Mouse (Mus musculus) CD4-positive helper T cell, adult 2 months (primary cell): ENCODE results near the gene Cpne4.

ENCODE experiments used
- DNase-seq: peaks from one replicate; pipeline ENCODE4 v3.0.0-alpha.2; 2012; ENCODE audit warnings: low read depth, missing footprints, low spot score

Cpne4 gene

GRCm38 (mm10) chr9:105046014-105046413 lies 498.9 kb downstream of the Cpne4 start:
- DNase-seq = no peak

GRCm38 (mm10) chr9:105048351-105048750 lies 501.3 kb downstream of the Cpne4 start:
- no peak for DNase-seq

GRCm38 (mm10) chr9:105049636-105050035 lies 502.6 kb downstream of the Cpne4 start:
- DNase-seq = no peak

- DNase-seq = no peak
Observed at GRCm38 (mm10) chr9:105050257-105050656, 503.2 kb downstream of the Cpne4 start.

- peak; percentile 86 for DNase-seq
Observed at GRCm38 (mm10) chr9:105053147-105053557, 506.1 kb downstream of the Cpne4 start, which contains the start of gene Mrpl3. TSS of gene Mrpl3 (plus strand) at chr9:105053239.

GRCm38 (mm10) chr9:105053812-105054211 lies 506.7 kb downstream of the Cpne4 start:
- DNase-seq = no peak

GRCm38 (mm10) chr9:105069106-105069505 lies 522.0 kb downstream of the Cpne4 start:
- no peak for DNase-seq

- no peak for DNase-seq
Observed at GRCm38 (mm10) chr9:105072991-105073748, 526.1 kb downstream of the Cpne4 start.

GRCm38 (mm10) chr9:105074851-105075250 lies 527.8 kb downstream of the Cpne4 start:
- no peak for DNase-seq

GRCm38 (mm10) chr9:105076756-105077424 lies 529.8 kb downstream of the Cpne4 start:
- no peak for DNase-seq

GRCm38 (mm10) chr9:105078460-105078859 lies 531.4 kb downstream of the Cpne4 start:
- DNase-seq = no peak

GRCm38 (mm10) chr9:105080246-105080645 lies 533.2 kb downstream of the Cpne4 start:
- DNase-seq = no peak
